Mouse (Mus musculus): ENCODE measurements at regions not wholly inside any gene's neighbourhood (a gene's known extent, or its start where the extent isn't known, plus 50 kb on each side); places are given as distances from the start of the nearest gene placed in this dataset.
"Not testable (repeated sequence)": the region's sequence is repeated elsewhere in the genome, so short reads cannot be mapped to it uniquely, and the experiment has no call there.

GRCm38 (mm10) chr17:3035099-3035498 lies 79.7 kb upstream of the Scaf8 start:
- Histone ChIP-seq H3K4me2 (no peak overlapping the region), H3K4me1 (replicated peaks) (no peaks in the 10 kb centered on the region), H3K9me3 (replicated peaks) (no peaks in the 10 kb centered on the region; the same call in 1 of the 2 replicates), H3K27ac (no peak overlapping the region), H3K9ac (no peak overlapping the region), H3K36me3 (no peaks in the 10 kb centered on the region), H3K4me3 (no peak overlapping the region), H3K27me3 (no peaks in the 10 kb centered on the region)
- ATAC-seq (replicated peaks; ENCODE audit: insufficient number of reproducible peaks, insufficient read depth, low FRiP score, low read depth), result no peak
- 49% methylated on average over 2 of the region's 2 CpGs for WGBS

GRCm38 (mm10) chr17:3037145-3037870 lies 77.5 kb upstream of the Scaf8 start:
- WGBS, result 37% methylated on average over 3 of the region's 3 CpGs
- Histone ChIP-seq H3K9me3 (replicated peaks) (no peaks in the 10 kb centered on the region), H3K4me1 (replicated peaks) (no peaks in the 10 kb centered on the region), H3K4me3 (no peak overlapping the region), H3K4me2 (no peak overlapping the region), H3K9ac (no peak overlapping the region), H3K27ac (no peak overlapping the region), H3K36me3 (no peaks in the 10 kb centered on the region), H3K27me3 (no peaks in the 10 kb centered on the region)
- ATAC-seq (replicated peaks; ENCODE audit: insufficient number of reproducible peaks, insufficient read depth, low FRiP score, low read depth), result no peak

- no peaks in the 10 kb centered on the region for H3K36me3 ChIP-seq
- no peak overlapping the region for H3K4me2 ChIP-seq
- no peak overlapping the region for H3K9ac ChIP-seq
- no peaks in the 10 kb centered on the region for H3K4me1 ChIP-seq (replicated peaks)
- H3K27me3 ChIP-seq, result no peaks in the 10 kb centered on the region
- no peaks in the 10 kb centered on the region for H3K9me3 ChIP-seq (replicated peaks)
- no peak for ATAC-seq (replicated peaks; ENCODE audit: insufficient number of reproducible peaks, insufficient read depth, low FRiP score, low read depth)
- no peak overlapping the region for H3K4me3 ChIP-seq
- H3K27ac ChIP-seq, result no peak overlapping the region
- WGBS, result 62% methylated on average over 1 of the region's 1 CpGs
These were observed 76.7 kb upstream of the Scaf8 start for GRCm38 (mm10) chr17:3038067-3038466.

- not testable (repeated sequence) for H3K27ac ChIP-seq; H3K4me2 ChIP-seq; H3K4me1 ChIP-seq (replicated peaks); H3K9ac ChIP-seq; ATAC-seq (replicated peaks; ENCODE audit: insufficient number of reproducible peaks, insufficient read depth, low FRiP score, low read depth); H3K9me3 ChIP-seq (replicated peaks); H3K27me3 ChIP-seq; H3K4me3 ChIP-seq; H3K36me3 ChIP-seq
- 81% methylated on average over 20 of the region's 20 CpGs for WGBS
These were observed 70.3 kb upstream of the Scaf8 start for GRCm38 (mm10) chr17:3044520-3044919.

- not testable (repeated sequence) for H3K9ac ChIP-seq; H3K4me2 ChIP-seq; H3K36me3 ChIP-seq; H3K27me3 ChIP-seq; H3K9me3 ChIP-seq (replicated peaks); H3K27ac ChIP-seq; H3K4me3 ChIP-seq; ATAC-seq (replicated peaks; ENCODE audit: insufficient number of reproducible peaks, insufficient read depth, low FRiP score, low read depth); H3K4me1 ChIP-seq (replicated peaks)
- WGBS, result 72% methylated on average over 4 of the region's 4 CpGs
These were observed 60.9 kb upstream of the Scaf8 start for GRCm38 (mm10) chr17:3053859-3054258.

- 35% methylated on average over 8 of the region's 8 CpGs for WGBS
- not testable (repeated sequence) for H3K9me3 ChIP-seq (replicated peaks); H3K27ac ChIP-seq; H3K4me2 ChIP-seq; H3K4me3 ChIP-seq; ATAC-seq (replicated peaks; ENCODE audit: insufficient number of reproducible peaks, insufficient read depth, low FRiP score, low read depth); H3K36me3 ChIP-seq; H3K9ac ChIP-seq; H3K4me1 ChIP-seq (replicated peaks); H3K27me3 ChIP-seq
These were observed 59.9 kb upstream of the Scaf8 start for GRCm38 (mm10) chr17:3054848-3055247.

GRCm38 (mm10) chr17:3055376-3055775 lies 59.4 kb upstream of the Scaf8 start:
- not testable (repeated sequence) for H3K27me3 ChIP-seq; H3K27ac ChIP-seq; H3K4me2 ChIP-seq; H3K9ac ChIP-seq; ATAC-seq (replicated peaks; ENCODE audit: insufficient number of reproducible peaks, insufficient read depth, low FRiP score, low read depth); H3K36me3 ChIP-seq; H3K4me1 ChIP-seq (replicated peaks); H3K4me3 ChIP-seq; H3K9me3 ChIP-seq (replicated peaks)
- 72% methylated on average over 3 of the region's 3 CpGs for WGBS

GRCm38 (mm10) chr17:3063401-3063800 lies 51.4 kb upstream of the Scaf8 start:
- not testable (repeated sequence) for H3K4me3 ChIP-seq; H3K9me3 ChIP-seq (replicated peaks); H3K4me2 ChIP-seq; H3K4me1 ChIP-seq (replicated peaks); H3K36me3 ChIP-seq; H3K9ac ChIP-seq; ATAC-seq (replicated peaks; ENCODE audit: insufficient number of reproducible peaks, insufficient read depth, low FRiP score, low read depth); H3K27me3 ChIP-seq; H3K27ac ChIP-seq
- 71% methylated on average over 1 of the region's 1 CpGs for WGBS

Data from heart, embryonic 15.5 days (tissue).